Mouse (Mus musculus) neural tube, embryonic 11.5 days (tissue): ENCODE results near the gene Syn1. TPM values are rescaled to one million over a fixed set of nuclear protein-coding genes. Genes with fewer than 3 reads are reported as not detected.

Experiments used
- ATAC-seq: fragments of 200-750 bp; cut with Nextera tagmentation; 2 replicates; pipeline ENCODE4 v1.8.0; 2017; ENCODE audit warnings: moderate number of reproducible peaks, mild to moderate bottlenecking, moderate TSS enrichment, moderate library complexity; ENCODE audit not compliant: insufficient read depth, low FRiP score, low TSS enrichment
- DNase-seq: peaks from one replicate; pipeline ENCODE4 v3.0.0-alpha.2; 2015; ENCODE audit warnings: low spot score
- H3K27ac ChIP-seq: fragments of 300-500 bp; sonication (generic); 2 replicates; pipeline ENCODE4 v1.5.1; 2014; ENCODE audit warnings: low read depth, mild to moderate bottlenecking, low read length
- H3K27me3 ChIP-seq: fragments of 300-500 bp; sonication (generic); 2 replicates; pipeline ENCODE4 v1.6.1; 2014; ENCODE audit warnings: mild to moderate bottlenecking, low read length, mixed read lengths; ENCODE audit not compliant: control insufficient read depth, insufficient read depth
- H3K36me3 ChIP-seq: fragments of 300-500 bp; sonication (generic); 2 replicates; pipeline ENCODE4 v1.6.1; 2014; ENCODE audit warnings: mild to moderate bottlenecking, low read length, moderate library complexity, mixed read lengths; ENCODE audit not compliant: control insufficient read depth, insufficient read depth
- H3K4me1 ChIP-seq: fragments of 300-500 bp; sonication (generic); 2 replicates; pipeline ENCODE4 v1.6.1; 2014; ENCODE audit warnings: low read length, mixed read lengths; ENCODE audit not compliant: control insufficient read depth, insufficient read depth
- H3K4me2 ChIP-seq: fragments of 300-500 bp; sonication (generic); 2 replicates; pipeline ENCODE4 v1.6.1; 2014; ENCODE audit warnings: low read depth, mild to moderate bottlenecking, moderate library complexity
- H3K4me3 ChIP-seq: fragments of 300-500 bp; sonication (generic); 2 replicates; pipeline ENCODE4 v1.5.1; 2014; ENCODE audit warnings: low read depth, low read length
- H3K9ac ChIP-seq: fragments of 300-500 bp; sonication (generic); 2 replicates; pipeline ENCODE4 v1.6.1; 2014; ENCODE audit warnings: mild to moderate bottlenecking, low read length
- H3K9me3 ChIP-seq: fragments of 300-500 bp; sonication (generic); 2 replicates; pipeline ENCODE4 v1.6.1; 2016; ENCODE audit warnings: low read length; ENCODE audit not compliant: control insufficient read depth
- WGBS: fragments of 180-500 bp; shearing (Covaris S2); extraction: QIAGEN DNeasy Blood & Tissue Kit; methylation state at CpG from one replicate; pipeline ENCODE4 v1.1.7; 2014; 5-methylcytosine and 5-hydroxymethylcytosine counted together
- polyA plus RNA-seq: library from polyadenylated mRNA; unstranded; fragments of >200 nt; fragmentation: Nextera tagmentation; extraction: Ambion mirVana; gene quantifications from 2 replicates; pipeline ENCODE4 v1.2.1, GENCODE M21; 2014

Gene Syn1
- polyA plus RNA-seq, 1 experiment from 2014 or later, result 21.4 TPM

- Histone ChIP-seq H3K4me1 (no peaks in the 10 kb centered on the region), H3K9ac (no peak overlapping the region), H3K9me3 (no peaks in the 10 kb centered on the region), H3K4me3 (no peak overlapping the region), H3K27me3 (no peaks in the 10 kb centered on the region), H3K27ac (no peak overlapping the region), H3K4me2 (no peak overlapping the region), H3K36me3 (no peaks in the 10 kb centered on the region)
- WGBS, result 69% methylated on average over 1 of the region's 1 CpGs
- no peak for DNase-seq
- no peak for ATAC-seq
Observed at GRCm38 (mm10) chrX:20923506-20923905, 2.7 kb upstream of the Syn1 start.

GRCm38 (mm10) chrX:20921366-20921765 lies 562 bp upstream of the Syn1 start:
- Histone ChIP-seq H3K27me3 (no peaks in the 10 kb centered on the region), H3K27ac (no peak overlapping the region), H3K4me1 (no peaks in the 10 kb centered on the region), H3K9ac (no peak overlapping the region), H3K4me3 (peak overlapping the region; percentile 42; the same call in 1 of the 2 replicates), H3K4me2 (peak overlapping the region; percentile 53), H3K36me3 (no peaks in the 10 kb centered on the region), H3K9me3 (no peaks in the 10 kb centered on the region)
- DNase-seq, result no peak
- 39% methylated on average over 5 of the region's 5 CpGs for WGBS
- peak; percentile 38 for ATAC-seq

GRCm38 (mm10) chrX:20920249-20920843 lies 458 bp downstream of the Syn1 start:
- Histone ChIP-seq H3K4me1 (no peaks in the 10 kb centered on the region), H3K36me3 (no peaks in the 10 kb centered on the region), H3K4me3 (peak overlapping the region; percentile 42), H3K9ac (peak overlapping the region; percentile 35), H3K27ac (no peak overlapping the region), H3K9me3 (no peaks in the 10 kb centered on the region), H3K27me3 (no peaks in the 10 kb centered on the region), H3K4me2 (peak overlapping the region; percentile 53)
- no peak for DNase-seq
- peak; percentile 53 for ATAC-seq
- 13% methylated on average over 25 of the region's 49 CpGs for WGBS

GRCm38 (mm10) chrX:20915075-20915474 lies 5.7 kb downstream of the Syn1 start:
- H3K4me2 ChIP-seq, result no peak overlapping the region
- DNase-seq, result no peak
- H3K27me3 ChIP-seq, result no peaks in the 10 kb centered on the region
- no peak overlapping the region for H3K4me3 ChIP-seq
- no peaks in the 10 kb centered on the region for H3K9me3 ChIP-seq
- H3K4me1 ChIP-seq, result no peaks in the 10 kb centered on the region
- H3K9ac ChIP-seq, result no peak overlapping the region
- no peak for ATAC-seq
- H3K36me3 ChIP-seq, result no peaks in the 10 kb centered on the region
- H3K27ac ChIP-seq, result no peak overlapping the region

GRCm38 (mm10) chrX:20913726-20914125 lies 7.1 kb downstream of the Syn1 start:
- Histone ChIP-seq H3K4me2 (no peak overlapping the region), H3K27ac (no peak overlapping the region), H3K9ac (no peak overlapping the region), H3K4me1 (no peaks in the 10 kb centered on the region), H3K36me3 (no peaks in the 10 kb centered on the region), H3K9me3 (no peaks in the 10 kb centered on the region), H3K4me3 (no peak overlapping the region), H3K27me3 (no peaks in the 10 kb centered on the region)
- ATAC-seq (no peak), DNase-seq (no peak)
- WGBS, result 90% methylated on average over 6 of the region's 6 CpGs

GRCm38 (mm10) chrX:20910074-20910473 lies 10.7 kb downstream of the Syn1 start:
- Histone ChIP-seq H3K4me1 (no peaks in the 10 kb centered on the region), H3K9ac (no peak overlapping the region), H3K27me3 (no peaks in the 10 kb centered on the region), H3K4me3 (no peak overlapping the region), H3K4me2 (no peak overlapping the region), H3K27ac (no peak overlapping the region), H3K9me3 (no peaks in the 10 kb centered on the region), H3K36me3 (no peaks in the 10 kb centered on the region)
- 36% methylated on average over 3 of the region's 3 CpGs for WGBS
- DNase-seq, result no peak
- no peak for ATAC-seq

- no peak for ATAC-seq
- no peaks in the 10 kb centered on the region for H3K36me3 ChIP-seq
- H3K27ac ChIP-seq, result no peak overlapping the region
- no peak for DNase-seq
- H3K4me1 ChIP-seq, result no peaks in the 10 kb centered on the region
- H3K9ac ChIP-seq, result no peak overlapping the region
- H3K4me3 ChIP-seq, result no peak overlapping the region
- H3K9me3 ChIP-seq, result no peaks in the 10 kb centered on the region
- H3K4me2 ChIP-seq, result no peak overlapping the region
- WGBS, result 39% methylated on average over 3 of the region's 3 CpGs
- no peaks in the 10 kb centered on the region for H3K27me3 ChIP-seq
Observed at GRCm38 (mm10) chrX:20875241-20875640, 45.6 kb downstream of the Syn1 start.

GRCm38 (mm10) chrX:20872928-20873500 lies 47.8 kb downstream of the Syn1 start:
- 32% methylated on average over 11 of the region's 11 CpGs for WGBS
- no peak overlapping the region for H3K4me3 ChIP-seq

GRCm38 (mm10) chrX:20869962-20870513 lies 50.8 kb downstream of the Syn1 start, which contains the start of gene Timp1:
Gene Timp1, plus strand, starts transcription at chrX:20870166.
- Histone ChIP-seq H3K4me1 (no peaks in the 10 kb centered on the region), H3K27ac (no peak within 1 kb of the TSS), H3K27me3 (no peaks in the 10 kb centered on the region), H3K4me3 (0 out of 2 replicates have a peak within 1 kb of the TSS, but pooled peaks have one; percentile 0), H3K36me3 (no peaks in the 10 kb centered on the region), H3K9me3 (no peaks in the 10 kb centered on the region), H3K4me2 (peak within 1 kb of the TSS; percentile 13; the same call in 1 of the 2 replicates), H3K9ac (no peak within 1 kb of the TSS)
- 21% methylated on average over 18 of the region's 18 CpGs for WGBS
- DNase-seq (peak; percentile 47), ATAC-seq (no peak)

More at GRCm38 (mm10) chrX:20872928-20873500, 47.8 kb downstream of the Syn1 start:
- ATAC-seq, result no peak
- DNase-seq, result no peak
- H3K9me3 ChIP-seq, result no peaks in the 10 kb centered on the region
- H3K4me2 ChIP-seq, result no peak overlapping the region
- no peak overlapping the region for H3K9ac ChIP-seq
- H3K4me1 ChIP-seq, result no peaks in the 10 kb centered on the region
- H3K27ac ChIP-seq, result no peak overlapping the region
- H3K36me3 ChIP-seq, result no peaks in the 10 kb centered on the region
- H3K27me3 ChIP-seq, result no peaks in the 10 kb centered on the region
